Mouse (Mus musculus): Measurements from ENCODE around the gene Glmn.

The Glmn gene

GRCm38 (mm10) chr5:107597301-107598077, at the start of gene Glmn, which contains the start of gene Rpap2:
Gene Glmn (minus strand): TSS chr5:107597888.
Gene Rpap2 (plus strand): TSS chr5:107597373.
- DNase-seq (ENCODE audit: low read depth, low spot score), result peak; percentile 52

DNA sequence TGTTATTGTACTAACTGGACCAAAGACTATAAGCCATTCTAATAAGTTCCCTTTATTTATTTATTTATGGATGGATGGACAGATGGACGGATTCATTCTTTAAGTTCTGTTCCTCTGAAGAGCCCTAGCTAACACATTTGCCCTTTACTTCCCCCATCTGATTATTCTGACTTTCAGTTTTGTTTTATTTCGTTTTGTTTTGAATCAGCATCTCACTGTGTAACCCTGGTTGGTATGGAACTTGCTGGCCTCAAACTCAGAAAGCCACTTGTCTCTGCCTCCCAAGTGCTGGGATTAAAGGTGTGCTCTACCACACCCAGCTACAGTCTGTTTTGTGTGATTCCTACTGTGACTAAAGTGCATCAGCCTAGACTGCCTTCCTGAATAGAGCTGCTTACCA, 48.2 kb upstream of the Glmn start:
- no peak for DNase-seq (ENCODE audit: low read depth, low spot score)

GRCm38 (mm10) chr5:107644595-107644994, 46.9 kb upstream of the Glmn start:
- no peak for DNase-seq (ENCODE audit: low read depth, low spot score)

- DNase-seq (ENCODE audit: low read depth, low spot score), result no peak
Observed at GRCm38 (mm10) chr5:107638366-107638765, 40.7 kb upstream of the Glmn start.

DNA sequence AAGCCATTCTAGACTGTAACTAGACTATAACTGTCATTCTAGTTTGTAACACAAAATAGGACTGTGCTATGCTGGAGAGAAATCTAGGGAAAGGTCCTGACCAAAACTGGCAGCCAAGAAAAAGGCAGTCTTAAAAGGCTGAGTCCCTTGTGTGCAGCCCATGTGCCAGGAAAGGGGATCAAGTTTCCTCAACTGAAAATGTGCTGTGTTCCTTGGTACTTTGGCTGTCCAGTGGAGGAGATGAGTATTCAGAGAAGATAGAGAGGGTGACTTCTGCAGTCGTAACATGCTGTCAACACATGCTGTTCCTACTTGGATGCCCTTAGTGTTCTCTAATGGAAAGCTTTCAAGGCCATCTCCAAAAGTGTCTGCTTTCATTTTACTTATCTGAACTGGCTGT, 39.4 kb upstream of the Glmn start:
- no peak for DNase-seq (ENCODE audit: low read depth, low spot score)

DNA sequence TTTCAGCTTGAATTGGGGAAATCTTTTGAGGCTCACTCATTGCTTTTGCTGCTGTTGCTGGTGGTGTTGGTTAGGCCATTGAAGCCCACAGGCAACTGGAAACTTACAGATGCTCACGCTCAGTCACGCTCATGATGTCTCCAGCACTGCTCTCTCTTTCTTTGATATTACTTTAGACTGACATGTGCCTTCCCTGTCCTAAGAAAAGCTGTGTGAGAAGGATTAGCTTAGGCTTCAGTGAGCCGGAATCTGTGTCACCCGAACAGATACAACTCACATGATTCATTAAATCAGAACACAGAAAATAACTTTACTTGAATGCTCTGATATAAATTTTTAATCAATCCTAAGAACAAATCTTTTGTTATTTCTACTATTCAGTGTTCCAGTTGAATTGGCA, 36.0 kb upstream of the Glmn start:
- no peak for DNase-seq (ENCODE audit: low read depth, low spot score)

DNA sequence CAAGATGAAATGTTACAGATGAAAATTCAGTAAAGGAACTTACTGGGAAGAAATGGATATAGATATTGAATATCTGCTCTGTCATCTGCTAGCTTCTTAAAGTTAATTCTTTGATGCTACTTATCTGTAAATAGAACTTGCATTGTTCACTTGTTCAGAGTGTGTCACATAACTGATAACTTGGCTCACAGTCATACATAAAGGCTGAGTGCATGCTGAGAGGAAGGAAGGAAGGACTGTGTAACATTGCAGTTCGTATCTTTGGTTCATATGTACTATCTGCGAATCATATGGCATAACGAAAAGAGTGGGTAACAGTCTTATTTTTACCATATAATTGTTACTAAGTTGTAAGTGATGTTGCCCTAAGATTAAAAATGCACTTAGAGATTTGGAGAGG, 23.6 kb upstream of the Glmn start:
- no peak for DNase-seq (ENCODE audit: low read depth, low spot score)

GRCm38 (mm10) chr5:107617986-107618385, 20.3 kb upstream of the Glmn start:
- DNase-seq (ENCODE audit: low read depth, low spot score), result no peak

DNA sequence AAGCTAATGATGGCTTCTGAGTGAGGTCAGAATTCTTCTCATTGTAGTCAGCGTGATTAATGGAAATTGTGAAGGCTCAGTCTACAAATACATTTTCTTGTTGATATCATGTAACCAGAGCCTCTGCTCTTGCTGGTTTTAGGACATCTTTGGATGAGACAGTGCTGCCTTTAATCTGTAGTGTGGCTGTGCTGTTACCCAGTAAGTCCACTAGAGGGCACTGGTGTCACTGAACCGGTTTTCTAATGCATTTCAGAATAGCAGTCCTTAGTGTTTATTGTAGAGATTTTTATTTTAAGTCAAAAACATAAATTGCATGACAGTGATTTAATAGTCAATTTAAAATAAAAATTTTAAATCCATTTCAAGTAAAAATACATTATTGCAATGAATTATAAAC, 13.5 kb upstream of the Glmn start:
- peak; percentile 57 for DNase-seq (ENCODE audit: low read depth, low spot score)

DNA sequence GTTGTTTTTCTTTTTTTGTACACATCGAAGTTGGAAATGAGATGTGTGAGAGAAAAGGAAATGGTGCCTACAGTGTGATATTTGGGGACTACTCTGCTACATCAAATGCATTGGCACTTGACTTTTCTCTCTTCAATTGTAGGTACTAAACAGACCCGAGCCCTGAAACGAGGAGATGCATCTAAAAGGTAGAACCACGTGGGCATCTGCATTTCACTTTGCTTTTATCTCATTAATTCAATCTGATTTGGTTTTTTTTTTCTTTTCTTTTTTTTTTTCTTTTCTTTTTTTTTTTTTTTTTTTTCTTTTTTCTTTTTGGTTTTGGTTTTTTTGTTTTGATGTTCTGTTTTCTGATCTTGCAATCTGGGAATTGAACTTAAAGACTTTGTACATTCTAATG, 692 bp upstream of the Glmn start:
- DNase-seq (ENCODE audit: low read depth, low spot score), result no peak

DNA sequence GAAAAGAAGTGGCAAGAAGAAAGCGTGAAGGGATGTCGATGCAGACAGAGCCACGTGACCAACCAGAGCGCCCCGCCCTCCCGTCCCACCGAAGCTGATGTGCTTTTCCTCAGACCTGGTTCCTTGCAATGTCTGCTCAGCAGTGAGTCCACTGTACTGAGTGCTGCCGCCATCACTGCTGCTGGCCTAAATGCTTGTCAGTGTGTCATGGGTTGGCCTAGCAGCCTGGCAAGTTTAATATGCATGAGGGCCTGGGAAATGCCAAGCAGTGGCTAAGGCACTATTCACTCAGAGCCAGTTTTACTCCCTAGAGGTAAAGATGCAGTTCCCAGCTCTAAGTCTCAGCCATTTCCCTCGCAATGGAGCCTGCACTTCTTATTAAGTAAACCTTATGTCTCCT, 28.5 kb downstream of the Glmn start:
- no peak for DNase-seq (ENCODE audit: low read depth, low spot score)

GRCm38 (mm10) chr5:107556969-107557368, 40.7 kb downstream of the Glmn start:
- DNase-seq (ENCODE audit: low read depth, low spot score), result no peak

DNA sequence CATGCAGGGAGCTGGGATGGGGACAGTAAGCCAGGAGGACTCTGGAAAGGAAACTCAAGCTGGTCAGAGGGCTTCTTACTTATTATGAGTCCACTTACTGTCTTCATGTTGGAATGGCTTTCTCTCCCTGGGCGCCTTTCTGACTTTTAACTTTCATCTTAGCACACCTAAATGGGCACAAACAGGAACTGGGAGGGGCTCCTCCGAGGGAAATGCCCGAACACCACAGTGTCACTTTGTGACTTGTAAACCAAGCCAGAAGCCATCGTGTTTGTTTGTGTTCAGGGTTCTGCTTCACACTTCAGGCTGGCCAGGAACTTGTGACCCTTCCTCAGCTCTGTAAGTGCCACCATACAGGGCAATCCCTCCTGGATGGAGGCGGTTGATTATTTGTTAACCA, 43.4 kb downstream of the Glmn start:
- no peak for DNase-seq (ENCODE audit: low read depth, low spot score)

GRCm38 (mm10) chr5:107548444-107548843, 49.2 kb downstream of the Glmn start:
- DNase-seq (ENCODE audit: low read depth, low spot score), result no peak

DNA sequence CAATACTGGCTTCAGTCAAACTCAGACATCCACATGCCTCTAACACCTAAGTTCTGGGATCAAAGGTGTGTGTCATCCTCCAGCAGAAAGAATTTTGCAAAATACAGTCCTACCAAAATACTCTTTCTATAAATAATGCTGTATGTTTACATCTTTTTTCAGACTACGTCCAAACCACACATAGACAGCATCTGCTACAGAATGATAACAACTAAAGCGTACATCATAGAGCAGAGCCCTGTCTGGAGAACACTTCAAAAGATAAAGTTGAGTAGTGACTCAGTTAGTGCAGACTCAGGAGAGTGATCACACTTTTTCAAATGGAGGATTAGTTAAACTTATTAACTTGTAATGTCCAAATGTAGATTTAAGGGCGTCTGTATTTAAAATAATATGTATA, 49.7 kb downstream of the Glmn start:
- DNase-seq (ENCODE audit: low read depth, low spot score), result peak; percentile 60

GRCm38 (mm10) chr5:107545927-107546326, 51.8 kb downstream of the Glmn start:
- DNase-seq (ENCODE audit: low read depth, low spot score), result no peak

DNA sequence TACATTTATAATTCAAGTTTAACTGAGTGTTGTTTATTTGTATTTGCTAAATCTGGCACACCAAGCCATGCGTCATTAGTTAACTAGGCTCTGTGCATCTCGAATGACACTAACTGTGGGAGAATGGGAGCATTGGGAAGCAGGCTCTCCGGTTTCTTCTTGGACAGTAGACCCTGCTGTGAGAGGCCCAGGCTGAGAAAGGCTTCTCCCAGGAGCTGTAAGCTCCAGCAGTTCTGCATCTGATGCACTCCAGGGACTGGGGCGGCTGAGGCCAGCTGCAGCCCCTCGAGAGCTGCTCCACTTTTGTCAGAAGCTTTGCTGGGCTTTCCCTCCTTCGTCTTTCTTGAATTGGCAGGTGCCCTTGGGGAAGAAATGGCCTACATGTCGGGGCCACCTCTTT, 56.0 kb downstream of the Glmn start:
- no peak for DNase-seq (ENCODE audit: low read depth, low spot score)

GRCm38 (mm10) chr5:107534581-107534980, 63.1 kb downstream of the Glmn start, which contains the start of gene 1700028K03Rik:
Gene 1700028K03Rik (plus strand): TSS chr5:107534709.
- DNase-seq (ENCODE audit: low read depth, low spot score), result no peak

DNA sequence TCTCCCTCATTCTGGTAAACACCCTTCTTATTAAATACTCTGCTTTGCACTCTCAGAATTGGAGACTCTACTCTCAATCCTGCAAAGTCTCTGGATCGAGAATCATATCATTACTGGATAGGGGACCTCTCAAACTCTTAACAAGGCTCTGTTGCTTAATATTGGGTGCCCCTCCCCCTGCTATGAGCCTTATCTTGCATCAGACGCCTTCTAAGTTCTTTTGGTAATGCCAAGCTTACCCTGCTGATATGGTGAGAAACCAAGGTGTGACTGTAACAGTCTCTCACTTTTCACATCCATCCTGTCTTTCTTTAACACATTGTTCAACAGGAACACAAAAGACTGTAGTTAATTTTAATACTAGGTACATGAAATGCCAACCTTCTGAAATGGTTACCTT, 64.1 kb downstream of the Glmn start:
- DNase-seq (ENCODE audit: low read depth, low spot score), result no peak

- DNase-seq (ENCODE audit: low read depth, low spot score), result no peak
Observed at GRCm38 (mm10) chr5:107528856-107529255, 68.8 kb downstream of the Glmn start.

DNA sequence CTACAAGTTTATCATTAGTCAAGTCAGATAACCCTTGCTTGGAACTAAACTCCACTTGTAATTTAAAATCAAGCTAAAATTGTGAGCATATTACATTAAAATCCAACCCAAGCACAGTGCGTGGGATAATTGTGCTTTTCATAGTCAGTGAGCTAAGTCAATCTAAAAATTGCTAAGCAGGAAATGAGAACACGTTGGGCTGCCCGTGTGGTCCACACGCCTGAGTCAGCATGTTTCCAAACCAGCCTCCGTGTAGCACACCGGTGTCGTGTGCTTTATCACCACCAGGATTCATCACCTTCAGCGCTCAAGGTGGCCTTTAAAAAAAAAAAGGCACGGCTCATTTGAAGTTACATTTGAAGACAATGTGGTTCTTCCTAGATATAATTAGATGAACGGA, 73.4 kb downstream of the Glmn start:
- DNase-seq (ENCODE audit: low read depth, low spot score), result no peak

DNA sequence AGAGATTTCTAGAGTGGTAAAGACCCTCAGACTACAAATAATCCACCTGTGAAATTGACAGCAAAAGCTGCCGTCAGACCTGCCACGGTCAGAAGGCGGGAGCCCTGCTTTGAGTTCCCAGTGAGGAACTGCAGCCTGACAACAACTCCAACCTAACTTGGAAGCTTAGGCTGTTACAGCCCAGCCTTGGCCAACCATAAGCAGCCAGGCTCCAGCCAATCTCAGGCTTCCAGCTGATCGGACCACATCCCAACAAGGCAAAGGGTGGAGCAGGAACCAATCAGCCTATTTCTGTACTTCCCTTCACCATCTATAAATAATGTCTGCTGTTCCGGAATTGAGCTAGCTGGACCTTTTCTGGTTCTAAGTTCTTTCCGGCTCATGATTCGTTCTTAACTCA, 75.8 kb downstream of the Glmn start:
- DNase-seq (ENCODE audit: low read depth, low spot score), result no peak

DNA sequence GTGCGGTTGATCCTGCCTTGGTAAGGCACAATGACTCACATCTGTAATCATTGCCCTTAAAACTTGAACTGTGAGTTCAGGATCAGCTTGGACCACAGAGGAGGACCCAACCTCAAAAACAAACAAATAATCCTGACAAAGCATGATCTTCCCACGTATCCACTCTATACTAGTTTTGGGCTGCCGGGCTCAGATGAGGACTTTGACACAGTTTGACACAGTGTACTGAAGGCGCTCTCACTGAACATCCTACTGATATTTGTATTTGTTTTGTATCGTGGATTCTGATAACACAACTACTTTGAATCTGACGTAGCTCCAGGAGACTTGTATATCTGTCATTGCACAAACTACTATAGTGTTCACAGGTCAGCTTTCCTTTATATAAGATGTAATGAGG, 76.3 kb downstream of the Glmn start:
- no peak for DNase-seq (ENCODE audit: low read depth, low spot score)

DNA sequence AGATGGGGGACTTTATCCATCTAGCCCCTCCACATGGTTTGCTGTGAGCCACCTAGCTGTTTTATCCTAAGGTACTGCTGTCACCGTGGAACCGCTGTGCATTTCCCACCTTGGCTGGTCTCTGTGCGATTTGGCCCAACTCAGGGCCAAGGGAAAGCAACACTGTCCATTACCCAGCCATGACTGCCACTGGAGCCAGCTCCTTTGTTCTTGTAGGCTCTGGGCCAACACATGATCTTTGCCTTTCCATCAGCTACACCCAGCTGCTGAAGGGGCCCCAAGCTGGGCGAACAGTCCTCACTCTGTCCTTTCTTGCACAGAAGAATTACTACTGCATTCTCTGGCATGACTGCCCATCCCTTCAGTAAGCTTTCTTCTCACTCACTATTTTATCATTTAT, 79.1 kb downstream of the Glmn start:
- no peak for DNase-seq (ENCODE audit: low read depth, low spot score)
